Mouse (Mus musculus) midbrain, embryonic 16.5 days (tissue): Measurements from ENCODE around the gene Tmtc2. TPM values are rescaled to one million over a fixed set of nuclear protein-coding genes. Genes with fewer than 3 reads are reported as not detected.

Experiments
- ATAC-seq: fragments of 200-750 bp; cut with Nextera tagmentation; 2 replicates; pipeline ENCODE4 v1.8.0; 2017; ENCODE audit warnings: moderate TSS enrichment
- H3K27ac ChIP-seq: fragments of 300-500 bp; sonication (generic); 2 replicates; pipeline ENCODE4 v1.5.1; 2014; ENCODE audit warnings: mild to moderate bottlenecking, low read length, mixed read lengths
- H3K27me3 ChIP-seq: fragments of 300-500 bp; sonication (generic); 2 replicates; pipeline ENCODE4 v1.6.1; 2014; ENCODE audit warnings: low read depth, low read length, mixed read lengths; ENCODE audit not compliant: control insufficient read depth, insufficient read depth
- H3K36me3 ChIP-seq: fragments of 300-500 bp; sonication (generic); 2 replicates; pipeline ENCODE4 v1.6.1; 2014; ENCODE audit warnings: mild to moderate bottlenecking, low read length, moderate library complexity, mixed read lengths; ENCODE audit not compliant: control insufficient read depth, insufficient read depth
- H3K4me1 ChIP-seq: fragments of 300-500 bp; sonication (generic); 2 replicates; pipeline ENCODE4 v1.6.1; 2014; ENCODE audit warnings: mild to moderate bottlenecking, low read length, mixed read lengths; ENCODE audit not compliant: control insufficient read depth, insufficient read depth
- H3K4me2 ChIP-seq: fragments of 300-500 bp; sonication (generic); 2 replicates; pipeline ENCODE4 v1.6.1; 2014; ENCODE audit warnings: mild to moderate bottlenecking, low read length, mixed read lengths
- H3K4me3 ChIP-seq: fragments of 300-500 bp; sonication (generic); 2 replicates; pipeline ENCODE4 v1.5.1; 2014; ENCODE audit warnings: low read depth, mild to moderate bottlenecking, low read length, moderate library complexity, mixed read lengths
- H3K9ac ChIP-seq: fragments of 300-500 bp; sonication (generic); 2 replicates; pipeline ENCODE4 v1.6.1; 2014; ENCODE audit warnings: low read depth, low read length, mixed read lengths
- H3K9me3 ChIP-seq: fragments of 300-500 bp; sonication (generic); replicated peaks from 2 replicates; pipeline ENCODE4 v1.6.1; 2014; ENCODE audit warnings: mild to moderate bottlenecking, low read length, mixed read lengths; ENCODE audit not compliant: control insufficient read depth, poor library complexity, severe bottlenecking
- WGBS: fragments of 180-500 bp; shearing (Covaris S2); extraction: QIAGEN DNeasy Blood & Tissue Kit; methylation state at CpG from one replicate; pipeline ENCODE4 v1.1.7; 2014; 5-methylcytosine and 5-hydroxymethylcytosine counted together
- polyA plus RNA-seq: library from polyadenylated mRNA; unstranded; fragments of >200 nt; fragmentation: Nextera tagmentation; extraction: Ambion mirVana; gene quantifications from 2 replicates; pipeline ENCODE4 v1.2.1, GENCODE M21; 2015

Tmtc2 gene
- polyA plus RNA-seq, 1 experiment from 2014 or later = 6.4 TPM

- H3K4me1 ChIP-seq = peaks cover 22% of the 10 kb centered on the region
- no peak overlapping the region for H3K4me3 ChIP-seq
- H3K9ac ChIP-seq = no peak overlapping the region
- no peak overlapping the region for H3K27ac ChIP-seq
- no peaks in the 10 kb centered on the region for H3K27me3 ChIP-seq
- H3K9me3 ChIP-seq = no peaks in the 10 kb centered on the region
- no peak overlapping the region for H3K4me2 ChIP-seq
- no peak for ATAC-seq
- no peaks in the 10 kb centered on the region for H3K36me3 ChIP-seq
- WGBS = 75% methylated on average over 7 of the region's 7 CpGs
These were observed 60.4 kb downstream of the Tmtc2 start for GRCm38 (mm10) chr10:105513777-105514322.

GRCm38 (mm10) chr10:105509896-105510272, 64.4 kb downstream of the Tmtc2 start:
- Histone ChIP-seq H3K27ac (no peak overlapping the region), H3K4me2 (peak overlapping the region; percentile 33), H3K9me3 (no peaks in the 10 kb centered on the region), H3K27me3 (no peaks in the 10 kb centered on the region), H3K36me3 (no peaks in the 10 kb centered on the region), H3K9ac (no peak overlapping the region), H3K4me3 (no peak overlapping the region), H3K4me1 (peaks cover 22% of the 10 kb centered on the region)
- ATAC-seq = 0 out of 2 replicates have a peak, but pooled peaks have one; percentile 14
- WGBS = 23% methylated on average over 5 of the region's 5 CpGs

GRCm38 (mm10) chr10:105509146-105509895, 64.9 kb downstream of the Tmtc2 start:
- no peak overlapping the region for H3K27ac ChIP-seq
- H3K9me3 ChIP-seq = no peaks in the 10 kb centered on the region
- no peaks in the 10 kb centered on the region for H3K27me3 ChIP-seq
- peak overlapping the region; percentile 33 for H3K4me2 ChIP-seq
- ATAC-seq = peak; percentile 40
- WGBS = 40% methylated on average over 9 of the region's 12 CpGs
- H3K4me3 ChIP-seq = no peak overlapping the region
- H3K4me1 ChIP-seq = peaks cover 22% of the 10 kb centered on the region
- no peaks in the 10 kb centered on the region for H3K36me3 ChIP-seq
- H3K9ac ChIP-seq = no peak overlapping the region

- Histone ChIP-seq H3K4me2 (no peak overlapping the region), H3K27me3 (no peaks in the 10 kb centered on the region), H3K36me3 (no peaks in the 10 kb centered on the region), H3K4me1 (peaks cover 19% of the 10 kb centered on the region), H3K27ac (no peak overlapping the region), H3K9ac (no peak overlapping the region), H3K4me3 (no peak overlapping the region), H3K9me3 (no peaks in the 10 kb centered on the region)
- no peak for ATAC-seq
- WGBS = 65% methylated on average over 3 of the region's 3 CpGs
These were observed 66.1 kb downstream of the Tmtc2 start for GRCm38 (mm10) chr10:105507982-105508786.

- no peaks in the 10 kb centered on the region for H3K36me3 ChIP-seq
- 96% methylated on average over 4 of the region's 4 CpGs for WGBS
- H3K27ac ChIP-seq = no peak overlapping the region
- no peak for ATAC-seq
- no peaks in the 10 kb centered on the region for H3K27me3 ChIP-seq
- no peak overlapping the region for H3K4me2 ChIP-seq
- H3K9me3 ChIP-seq = no peaks in the 10 kb centered on the region
- H3K4me1 ChIP-seq = peaks cover 15% of the 10 kb centered on the region
- no peak overlapping the region for H3K4me3 ChIP-seq
- H3K9ac ChIP-seq = no peak overlapping the region
These were observed 68.2 kb downstream of the Tmtc2 start for GRCm38 (mm10) chr10:105506046-105506445.

- 96% methylated on average over 2 of the region's 2 CpGs for WGBS
These were observed 69.8 kb downstream of the Tmtc2 start for GRCm38 (mm10) chr10:105504472-105504871.

GRCm38 (mm10) chr10:105501736-105502135, 72.5 kb downstream of the Tmtc2 start:
- ATAC-seq = no peak; the same call in 1 of the 2 replicates
- H3K4me1 ChIP-seq = no peaks in the 10 kb centered on the region
- WGBS = 52% methylated on average over 7 of the region's 7 CpGs

More at GRCm38 (mm10) chr10:105504472-105504871, 69.8 kb downstream of the Tmtc2 start:
- H3K27ac ChIP-seq = no peak overlapping the region
- H3K9me3 ChIP-seq = no peaks in the 10 kb centered on the region
- H3K36me3 ChIP-seq = no peaks in the 10 kb centered on the region
- no peaks in the 10 kb centered on the region for H3K27me3 ChIP-seq
- ATAC-seq = no peak
- no peak overlapping the region for H3K4me2 ChIP-seq
- H3K4me3 ChIP-seq = no peak overlapping the region
- H3K4me1 ChIP-seq = 0 out of 2 replicates have a peak, but pooled peaks cover 4% of the 10 kb centered on the region
- no peak overlapping the region for H3K9ac ChIP-seq

GRCm38 (mm10) chr10:105500482-105500881, 73.8 kb downstream of the Tmtc2 start:
- no peak overlapping the region for H3K9ac ChIP-seq
- no peaks in the 10 kb centered on the region for H3K36me3 ChIP-seq
- H3K4me3 ChIP-seq = no peak overlapping the region
- no peak overlapping the region for H3K4me2 ChIP-seq
- no peaks in the 10 kb centered on the region for H3K27me3 ChIP-seq
- H3K27ac ChIP-seq = no peak overlapping the region
- ATAC-seq = no peak
- H3K4me1 ChIP-seq = no peaks in the 10 kb centered on the region
- H3K9me3 ChIP-seq = no peaks in the 10 kb centered on the region
- WGBS = 77% methylated on average over 4 of the region's 4 CpGs

More at GRCm38 (mm10) chr10:105501736-105502135, 72.5 kb downstream of the Tmtc2 start:
- Histone ChIP-seq H3K27ac (peak overlapping the region; percentile 4; the same call in 1 of the 2 replicates), H3K9ac (no peak overlapping the region), H3K4me3 (no peak overlapping the region), H3K27me3 (no peaks in the 10 kb centered on the region), H3K9me3 (no peaks in the 10 kb centered on the region), H3K36me3 (no peaks in the 10 kb centered on the region), H3K4me2 (no peak overlapping the region)
